Mouse (Mus musculus): Measurements from ENCODE around the gene Mgat4e.

The Mgat4e gene

GRCm38 (mm10) chr1:134549632-134550132, at the start of gene Mgat4e:
Mgat4e (minus strand) TSS chr1:134549682.
- no peak for DNase-seq (ENCODE audit: low spot score in 2 of 2)

DNA sequence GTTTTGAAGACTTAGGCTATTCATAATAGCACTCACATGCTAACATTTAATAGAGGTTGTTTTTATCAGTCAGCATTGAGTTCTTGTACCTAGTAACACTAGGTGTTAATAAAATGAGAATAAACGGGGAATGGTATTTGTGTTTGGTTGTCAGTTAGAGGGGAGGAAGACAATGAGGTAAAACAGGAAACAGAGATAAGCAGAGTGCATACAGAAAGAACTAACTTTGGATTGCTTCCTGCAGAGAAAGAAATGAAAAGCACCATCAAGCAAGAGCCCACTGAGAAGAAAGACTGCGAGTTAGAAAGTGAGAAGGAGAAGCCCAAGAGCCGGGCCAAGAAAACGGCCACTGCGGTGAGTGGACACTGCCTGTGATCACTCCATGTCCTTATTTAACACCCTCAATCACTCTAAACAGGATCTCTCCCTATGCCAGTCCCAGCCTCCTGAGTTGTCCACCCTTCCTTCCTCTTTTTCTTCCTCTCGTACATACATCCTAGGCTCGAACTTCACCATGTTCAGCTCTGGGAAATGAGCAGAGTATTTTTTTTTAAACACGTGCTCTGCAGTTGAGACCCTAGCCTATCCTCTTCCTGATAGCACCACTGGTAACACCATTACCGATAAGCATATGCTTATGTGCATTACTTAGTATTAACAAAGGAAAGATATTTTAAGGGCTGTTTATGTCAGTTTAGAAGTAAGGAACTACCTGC, 48.0 kb upstream of the Mgat4e start:
- DNase-seq (ENCODE audit: low spot score in 2 of 2), result no peak

DNA sequence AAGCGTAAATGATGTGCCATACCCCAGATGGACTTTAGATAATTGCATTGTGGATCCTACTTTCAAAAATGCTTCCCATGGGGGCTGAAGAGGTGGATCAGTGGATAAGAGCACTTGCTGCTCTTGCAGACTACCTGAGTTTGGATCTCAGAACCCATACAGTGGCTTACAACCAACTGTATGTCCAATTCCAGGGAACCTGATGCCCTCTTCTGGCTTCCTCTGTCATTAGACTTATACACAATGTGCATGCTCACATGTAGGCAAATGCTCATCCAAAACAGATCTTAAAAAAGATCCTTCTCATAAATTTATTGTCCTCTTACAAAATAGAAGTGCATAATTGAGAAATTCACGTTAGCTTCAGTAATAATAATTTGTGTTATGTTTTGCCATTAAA, 42.3 kb upstream of the Mgat4e start:
- no peak for DNase-seq (ENCODE audit: low spot score in 2 of 2)

- no peak for DNase-seq (ENCODE audit: low spot score in 2 of 2)
Measured at GRCm38 (mm10) chr1:134589676-134590075, 40.2 kb upstream of the Mgat4e start.

- DNase-seq (ENCODE audit: low spot score in 2 of 2), result no peak
Measured at GRCm38 (mm10) chr1:134583560-134583959, 34.1 kb upstream of the Mgat4e start.

DNA sequence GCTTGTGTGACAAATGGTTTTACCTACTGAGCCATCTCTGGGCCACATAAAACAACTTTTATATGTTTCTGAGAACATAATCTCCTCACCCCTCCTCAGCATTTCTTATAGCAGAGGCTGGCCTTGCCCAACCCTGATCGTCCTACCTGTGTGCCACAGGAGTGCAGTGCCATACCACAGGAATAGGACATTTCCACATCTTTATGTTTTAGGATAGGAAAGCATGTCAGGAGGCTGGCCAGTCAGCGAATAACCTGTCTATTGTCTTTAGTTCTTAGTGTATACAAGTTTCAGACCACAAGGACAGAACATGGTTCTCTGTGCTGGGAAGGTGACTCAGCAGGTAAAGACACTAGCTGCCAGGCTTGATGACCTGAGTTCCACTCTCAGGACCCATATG, 31.3 kb upstream of the Mgat4e start:
- no peak for DNase-seq (ENCODE audit: low spot score in 2 of 2)

DNA sequence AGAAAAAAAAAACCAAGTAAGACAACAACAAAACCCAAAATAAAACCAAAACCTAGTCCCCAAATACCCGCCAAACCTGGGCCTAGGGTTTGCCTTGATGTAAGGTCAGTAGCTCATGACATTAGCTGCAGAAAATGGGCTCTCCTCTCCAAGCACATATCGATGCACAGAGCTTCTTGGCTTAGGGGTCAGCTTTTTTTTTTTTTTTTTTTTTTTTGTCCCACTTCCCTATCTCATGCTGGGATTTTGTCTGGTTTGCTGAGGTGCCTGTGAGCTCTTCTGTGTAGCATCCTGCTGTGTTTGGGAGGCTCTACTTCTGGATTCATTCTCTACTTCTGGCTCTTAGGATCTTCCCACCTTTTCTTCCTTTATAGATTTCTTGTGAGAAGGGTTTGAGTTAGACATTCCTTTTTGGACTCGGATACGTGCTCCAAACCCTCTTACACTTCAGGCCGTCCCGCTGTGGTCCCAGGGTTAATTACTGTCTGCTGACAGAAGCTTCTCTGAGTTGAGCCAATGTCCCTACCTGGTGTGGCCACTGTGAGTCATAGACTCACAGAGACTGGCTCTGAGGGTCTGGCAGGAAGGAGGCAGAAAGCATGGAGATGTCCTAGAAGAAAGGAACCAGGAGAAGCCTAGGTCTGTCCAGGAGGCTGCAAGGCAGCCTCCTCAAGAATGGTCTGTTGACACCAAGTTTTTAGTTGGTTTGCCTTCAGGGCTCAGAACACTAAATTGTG, 28.1 kb upstream of the Mgat4e start:
- DNase-seq (ENCODE audit: low spot score in 2 of 2), result no peak

DNA sequence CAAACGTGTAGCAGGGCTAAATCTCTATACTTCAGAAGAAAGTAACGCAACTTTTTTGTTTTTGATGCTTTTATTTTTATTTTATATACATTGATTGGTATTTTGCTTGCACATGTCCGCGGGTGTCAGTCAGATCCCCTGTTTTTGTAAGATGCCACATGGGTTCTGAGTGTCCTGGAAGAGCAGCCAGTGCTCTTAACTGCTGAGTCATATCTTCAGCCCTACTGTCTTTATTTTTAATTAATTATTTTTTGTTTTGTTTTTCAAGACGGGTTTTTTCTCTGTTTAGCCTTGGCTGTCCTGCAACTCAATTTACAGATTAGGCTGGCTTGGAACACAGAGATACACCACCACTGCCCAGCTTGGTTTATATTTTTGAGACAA, 24.4 kb upstream of the Mgat4e start:
- DNase-seq (ENCODE audit: low spot score in 2 of 2), result no peak

DNA sequence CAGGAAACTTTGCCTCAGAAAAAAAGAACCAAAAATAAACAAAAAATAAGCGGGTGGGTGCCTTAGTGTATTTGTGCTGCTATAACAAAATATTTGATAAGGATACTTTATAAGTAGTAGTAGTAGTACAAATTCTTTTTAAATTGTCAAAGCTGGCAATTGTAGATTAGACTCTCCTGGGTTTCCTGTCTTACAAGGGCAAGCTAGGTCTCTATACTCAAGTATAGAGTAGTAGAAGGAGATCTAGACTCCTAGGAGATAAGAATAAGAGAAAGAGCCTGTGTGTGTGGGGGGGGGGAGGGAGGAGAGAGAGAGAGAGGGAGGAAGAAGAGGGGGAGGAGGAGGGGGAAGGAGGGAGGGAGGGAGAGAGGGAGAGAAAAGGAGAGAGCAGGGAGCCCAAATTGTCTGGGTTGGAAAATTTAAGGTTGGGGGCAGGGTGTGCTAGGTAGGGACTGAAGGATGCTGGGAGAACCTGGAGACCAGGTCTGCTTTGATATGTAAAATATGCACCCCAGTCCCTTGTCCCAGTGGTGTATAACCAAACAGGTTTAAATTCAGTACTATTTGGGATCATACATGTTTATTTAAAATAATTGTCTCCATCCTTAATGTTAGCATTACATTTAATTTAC, 23.9 kb upstream of the Mgat4e start:
- DNase-seq (ENCODE audit: low spot score in 2 of 2), result no peak

DNA sequence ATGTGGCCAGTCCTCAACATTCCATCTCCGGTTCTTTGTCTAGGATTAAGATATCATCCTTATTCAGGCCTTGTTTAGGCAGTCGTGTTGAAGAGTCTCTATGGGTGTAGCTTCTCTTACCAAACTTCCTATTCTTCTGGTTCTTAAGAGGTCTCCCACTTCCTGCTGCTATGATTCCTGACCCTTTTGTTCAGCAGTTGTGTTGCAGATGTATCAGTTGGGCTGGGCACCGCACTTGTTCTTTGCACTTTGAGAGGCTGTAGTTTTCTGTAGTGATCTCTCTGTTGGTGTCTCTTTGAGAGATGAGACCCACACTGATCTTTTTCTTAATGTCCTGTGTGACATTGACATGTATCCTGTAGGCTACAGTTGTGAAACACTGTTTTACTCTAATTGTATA, 21.1 kb upstream of the Mgat4e start:
- no peak for DNase-seq (ENCODE audit: low spot score in 2 of 2)

- DNase-seq (ENCODE audit: low spot score in 2 of 2), result no peak
Measured at GRCm38 (mm10) chr1:134570171-134570570, 20.7 kb upstream of the Mgat4e start.

GRCm38 (mm10) chr1:134567511-134567910, 18.0 kb upstream of the Mgat4e start:
- DNase-seq (ENCODE audit: low spot score in 2 of 2), result no peak

DNA sequence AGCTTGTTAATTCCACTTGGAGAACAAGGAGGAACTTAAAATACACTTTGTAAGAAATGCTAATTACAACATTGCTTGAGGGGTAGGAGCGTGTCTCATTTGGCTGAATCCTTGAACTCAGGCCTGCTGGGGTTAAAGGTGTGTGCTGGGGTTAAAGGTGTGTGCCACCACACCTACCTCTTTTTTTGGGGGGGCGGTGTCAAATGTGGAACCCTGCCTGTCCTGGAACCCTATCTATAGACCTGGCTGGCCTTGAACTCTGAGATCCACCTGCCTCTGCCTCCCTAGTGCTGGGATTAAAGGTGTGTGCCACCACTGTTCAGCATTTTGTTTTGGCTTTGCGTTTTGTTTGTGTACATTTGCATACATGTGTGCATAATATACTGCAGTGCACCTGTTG, 14.2 kb upstream of the Mgat4e start:
- no peak for DNase-seq (ENCODE audit: low spot score in 2 of 2)

GRCm38 (mm10) chr1:134562457-134562856, 13.0 kb upstream of the Mgat4e start:
- DNase-seq (ENCODE audit: low spot score in 2 of 2), result no peak

DNA sequence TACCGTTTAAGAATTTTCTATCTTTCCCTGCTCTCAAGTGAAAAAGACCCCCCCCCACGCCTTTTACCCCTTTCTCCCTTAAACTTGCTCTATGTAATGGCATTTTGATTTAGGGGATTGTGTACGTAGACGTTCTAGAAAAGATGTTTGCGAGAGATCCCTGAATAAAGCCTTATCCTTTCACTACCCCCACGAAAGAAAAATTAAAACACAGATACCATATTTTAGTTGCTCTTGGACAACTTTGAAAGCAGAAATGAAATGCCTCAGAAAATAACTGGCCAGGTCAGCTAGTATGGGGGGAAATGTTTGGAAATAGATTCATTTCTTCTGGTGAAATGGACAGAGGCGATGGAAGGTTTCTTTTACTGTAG, 12.3 kb upstream of the Mgat4e start:
- no peak for DNase-seq (ENCODE audit: low spot score in 2 of 2)

- peak; percentile 15 to 17 for DNase-seq (ENCODE audit: low spot score in 2 of 2)
Measured at GRCm38 (mm10) chr1:134560801-134561769, 11.6 kb upstream of the Mgat4e start.

DNA sequence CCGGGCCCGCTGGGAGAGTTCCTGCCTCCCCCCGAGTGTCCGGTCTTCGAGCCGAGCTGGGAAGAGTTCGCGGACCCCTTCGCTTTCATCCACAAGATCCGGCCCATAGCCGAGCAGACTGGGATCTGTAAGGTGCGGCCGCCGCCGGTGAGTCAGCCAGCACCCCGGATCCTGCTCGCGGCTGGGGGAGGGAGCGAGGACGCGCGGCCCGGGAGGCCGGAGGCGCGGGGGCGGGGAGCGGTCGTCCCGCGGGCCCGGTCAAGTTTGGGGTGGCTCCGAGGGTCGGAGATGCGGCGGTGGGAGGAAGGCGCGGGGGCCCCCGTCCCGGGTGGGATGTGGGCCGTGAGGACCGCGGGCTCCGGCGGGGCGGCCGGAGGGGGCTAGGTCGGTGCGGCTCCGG, 10.9 kb upstream of the Mgat4e start:
- DNase-seq (ENCODE audit: low spot score in 2 of 2), result peak; percentile 22 to 30

DNA sequence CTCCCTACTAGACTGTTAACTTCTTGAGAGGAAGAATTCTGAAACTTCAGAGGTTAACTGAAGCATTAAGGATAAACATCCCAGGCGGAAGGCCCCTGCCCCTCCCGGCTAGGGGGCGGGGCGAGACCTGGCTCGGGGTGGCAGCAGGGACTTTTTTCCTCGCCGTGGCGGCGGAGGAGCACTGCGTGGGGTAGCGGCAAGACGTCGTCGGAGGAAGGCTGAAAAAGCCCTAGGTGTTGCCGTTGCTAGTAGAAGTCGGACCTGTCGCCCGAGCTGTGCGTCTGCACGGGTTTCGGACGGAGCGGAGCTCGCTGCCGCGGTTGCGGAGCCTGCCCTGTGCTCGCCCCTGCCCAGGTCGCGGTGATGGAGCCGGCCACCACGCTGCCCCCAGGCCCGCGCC, 10.5 kb upstream of the Mgat4e start, which contains the start of gene Kdm5b:
Gene Kdm5b (plus strand): TSS at position 196 of the 400 bp plus-strand sequence.
- DNase-seq (ENCODE audit: low spot score in 2 of 2), result peak; percentile 72 to 76

- no peak for DNase-seq (ENCODE audit: low spot score in 2 of 2)
Measured at GRCm38 (mm10) chr1:134559226-134559625, 9.7 kb upstream of the Mgat4e start.

- no peak for DNase-seq (ENCODE audit: low spot score in 2 of 2)
Measured at GRCm38 (mm10) chr1:134558511-134558910, 9.0 kb upstream of the Mgat4e start.

GRCm38 (mm10) chr1:134556671-134557218, 7.3 kb upstream of the Mgat4e start:
- DNase-seq (ENCODE audit: low spot score in 2 of 2), result peak; percentile 94 to 95
